Mouse (Mus musculus): ENCODE measurements around the gene Baiap3.
"Not testable (repeated sequence)": the region's sequence is repeated elsewhere in the genome, so short reads cannot be mapped to it uniquely, and the experiment has no call there.

Baiap3 gene

GRCm38 (mm10) chr17:25239695-25240636 lies 16.2 kb downstream of the Baiap3 start, which contains the start of the genes Gnptg and Tsr3:
Gene Gnptg (minus strand): TSS chr17:25240124.
Gene Tsr3 (plus strand): TSS chr17:25240170.
- peaks cover 60% of the 10 kb centered on the region for H3K4me1 ChIP-seq (replicated peaks; ENCODE audit: low read depth, low read length)
- H3K4me3 ChIP-seq (replicated peaks; ENCODE audit: low read length), result peak within 1 kb of the TSS; percentile 98
- peaks cover 35% of the 10 kb centered on the region for H3K36me3 ChIP-seq (ENCODE audit: insufficient read depth, low read length)
- TF ChIP-seq CTCF (conservative IDR thresholded peaks at IDR 0.05; ENCODE audit: low read length), result no peak
- TF ChIP-seq NANOG (IDR thresholded peaks at IDR 0.05; ENCODE audit: borderline replicate concordance, low read length), result no peak
- no peak for TF ChIP-seq POU5F1 (IDR thresholded peaks at IDR 0.05; ENCODE audit: borderline replicate concordance, low read length)
- peaks cover 8% of the 10 kb centered on the region for H3K27me3 ChIP-seq (ENCODE audit: insufficient read depth, low read length)
- no peaks in the 10 kb centered on the region for H3K9me3 ChIP-seq (ENCODE audit: low read length)

GRCm38 (mm10) chr17:25235635-25236034 lies 20.5 kb downstream of the Baiap3 start:
- TF ChIP-seq POU5F1 (IDR thresholded peaks at IDR 0.05; ENCODE audit: borderline replicate concordance, low read length) (no peak), CTCF (conservative IDR thresholded peaks at IDR 0.05; ENCODE audit: low read length) (no peak), NANOG (IDR thresholded peaks at IDR 0.05; ENCODE audit: borderline replicate concordance, low read length) (no peak)
- no peaks in the 10 kb centered on the region for H3K9me3 ChIP-seq (ENCODE audit: low read length)
- H3K36me3 ChIP-seq (ENCODE audit: insufficient read depth, low read length), result peaks cover 28% of the 10 kb centered on the region
- H3K27me3 ChIP-seq (ENCODE audit: insufficient read depth, low read length), result no peaks in the 10 kb centered on the region
- peaks cover 20% of the 10 kb centered on the region for H3K4me1 ChIP-seq (replicated peaks; ENCODE audit: low read depth, low read length)
- no peak overlapping the region for H3K4me3 ChIP-seq (replicated peaks; ENCODE audit: low read length)

- not testable (repeated sequence) for H3K4me3 ChIP-seq (replicated peaks; ENCODE audit: low read length); H3K27me3 ChIP-seq (ENCODE audit: insufficient read depth, low read length); H3K9me3 ChIP-seq (ENCODE audit: low read length)
- peaks cover 24% of the 10 kb centered on the region for H3K4me1 ChIP-seq (replicated peaks; ENCODE audit: low read depth, low read length)
- peaks cover 65% of the 10 kb centered on the region for H3K36me3 ChIP-seq (ENCODE audit: insufficient read depth, low read length)
Measured at GRCm38 (mm10) chr17:25231621-25232020, 24.5 kb downstream of the Baiap3 start.

GRCm38 (mm10) chr17:25230700-25231099 lies 25.5 kb downstream of the Baiap3 start:
- Histone ChIP-seq H3K4me3 (replicated peaks; ENCODE audit: low read length) (no peak overlapping the region), H3K27me3 (ENCODE audit: insufficient read depth, low read length) (no peaks in the 10 kb centered on the region), H3K36me3 (ENCODE audit: insufficient read depth, low read length) (peaks cover 71% of the 10 kb centered on the region), H3K9me3 (ENCODE audit: low read length) (no peaks in the 10 kb centered on the region), H3K4me1 (replicated peaks; ENCODE audit: low read depth, low read length) (peaks cover 21% of the 10 kb centered on the region)
- no peak for TF ChIP-seq NANOG (IDR thresholded peaks at IDR 0.05; ENCODE audit: borderline replicate concordance, low read length)
- TF ChIP-seq CTCF (conservative IDR thresholded peaks at IDR 0.05; ENCODE audit: low read length), result no peak

GRCm38 (mm10) chr17:25230014-25230655 lies 26.0 kb downstream of the Baiap3 start:
- Histone ChIP-seq H3K36me3 (ENCODE audit: insufficient read depth, low read length) (peaks cover 70% of the 10 kb centered on the region), H3K4me1 (replicated peaks; ENCODE audit: low read depth, low read length) (peaks cover 16% of the 10 kb centered on the region)
- not testable (repeated sequence) for H3K4me3 ChIP-seq (replicated peaks; ENCODE audit: low read length); H3K9me3 ChIP-seq (ENCODE audit: low read length); H3K27me3 ChIP-seq (ENCODE audit: insufficient read depth, low read length)

GRCm38 (mm10) chr17:25227991-25228390 lies 28.2 kb downstream of the Baiap3 start:
- H3K4me3 ChIP-seq (replicated peaks; ENCODE audit: low read length), result no peak overlapping the region
- TF ChIP-seq POU5F1 (IDR thresholded peaks at IDR 0.05; ENCODE audit: borderline replicate concordance, low read length) (no peak), NANOG (IDR thresholded peaks at IDR 0.05; ENCODE audit: borderline replicate concordance, low read length) (no peak), CTCF (conservative IDR thresholded peaks at IDR 0.05; ENCODE audit: low read length) (no peak)
- peaks cover 75% of the 10 kb centered on the region for H3K36me3 ChIP-seq (ENCODE audit: insufficient read depth, low read length)
- no peaks in the 10 kb centered on the region for H3K27me3 ChIP-seq (ENCODE audit: insufficient read depth, low read length)
- no peaks in the 10 kb centered on the region for H3K9me3 ChIP-seq (ENCODE audit: low read length)
- peaks cover 24% of the 10 kb centered on the region for H3K4me1 ChIP-seq (replicated peaks; ENCODE audit: low read depth, low read length)

GRCm38 (mm10) chr17:25225659-25226058 lies 30.5 kb downstream of the Baiap3 start:
- TF ChIP-seq POU5F1 (IDR thresholded peaks at IDR 0.05; ENCODE audit: borderline replicate concordance, low read length), result no peak
- no peak for TF ChIP-seq CTCF (conservative IDR thresholded peaks at IDR 0.05; ENCODE audit: low read length)
- no peak for TF ChIP-seq NANOG (IDR thresholded peaks at IDR 0.05; ENCODE audit: borderline replicate concordance, low read length)
- Histone ChIP-seq H3K27me3 (ENCODE audit: insufficient read depth, low read length) (no peaks in the 10 kb centered on the region), H3K4me3 (replicated peaks; ENCODE audit: low read length) (no peak overlapping the region), H3K4me1 (replicated peaks; ENCODE audit: low read depth, low read length) (peaks cover 41% of the 10 kb centered on the region), H3K9me3 (ENCODE audit: low read length) (no peaks in the 10 kb centered on the region), H3K36me3 (ENCODE audit: insufficient read depth, low read length) (peaks cover 72% of the 10 kb centered on the region)

- Histone ChIP-seq H3K36me3 (ENCODE audit: insufficient read depth, low read length) (peaks cover 74% of the 10 kb centered on the region), H3K9me3 (ENCODE audit: low read length) (no peaks in the 10 kb centered on the region), H3K4me1 (replicated peaks; ENCODE audit: low read depth, low read length) (peaks cover 41% of the 10 kb centered on the region), H3K27me3 (ENCODE audit: insufficient read depth, low read length) (no peaks in the 10 kb centered on the region), H3K4me3 (replicated peaks; ENCODE audit: low read length) (no peak overlapping the region)
- TF ChIP-seq NANOG (IDR thresholded peaks at IDR 0.05; ENCODE audit: borderline replicate concordance, low read length), result no peak
- TF ChIP-seq CTCF (conservative IDR thresholded peaks at IDR 0.05; ENCODE audit: low read length), result no peak
Measured at GRCm38 (mm10) chr17:25224586-25225222, 31.5 kb downstream of the Baiap3 start.
